Mouse (Mus musculus) ES-Bruce4 (cell line): ENCODE measurements around the gene Psen2.

Experiments used
- CTCF ChIP-seq: IDR thresholded peaks from one replicate; pipeline ENCODE4 v1.8.1; 2011; ENCODE audit warnings: low read depth, low read length
- EP300 ChIP-seq: IDR thresholded peaks from 2 replicates; pipeline ENCODE4 v1.6.1; 2011; ENCODE audit warnings: low read depth, low read length; ENCODE audit not compliant: insufficient read depth
- POLR2A ChIP-seq: IDR thresholded peaks from one replicate; pipeline ENCODE4 v1.8.1; 2011; ENCODE audit warnings: low read length; ENCODE audit not compliant: insufficient read depth

GRCm38 (mm10) chr1:180191651-180192220 lies 71.5 kb downstream of the Psen2 start:
- no peak for TF ChIP-seq CTCF
- TF ChIP-seq POLR2A = no peak
- no peak for TF ChIP-seq EP300
